Mouse (Mus musculus): ENCODE results near the gene Yipf6.
"Not testable (repeated sequence)": the region's sequence is repeated elsewhere in the genome, so short reads cannot be mapped to it uniquely, and the experiment has no call there.

Yipf6 gene

GRCm38 (mm10) chrX:98936101-98936500 is at the start of gene Yipf6:
Gene Yipf6, plus strand, starts transcription at chrX:98936316.
- DNase-seq (ENCODE audit: extremely low spot score): no peak

- no peak for DNase-seq (ENCODE audit: extremely low spot score)
Measured at GRCm38 (mm10) chrX:98890072-98890405, 46.1 kb upstream of the Yipf6 start.

- DNase-seq (ENCODE audit: extremely low spot score): peak; percentile 59
Measured at GRCm38 (mm10) chrX:98890406-98891116, 45.6 kb upstream of the Yipf6 start, which contains the start of gene Ophn1. Gene Ophn1, minus strand, starts transcription at chrX:98891025.

- no peak for DNase-seq (ENCODE audit: extremely low spot score)
Measured at GRCm38 (mm10) chrX:98898307-98898706, 37.8 kb upstream of the Yipf6 start.

- DNase-seq (ENCODE audit: extremely low spot score): no peak
Measured at GRCm38 (mm10) chrX:98904226-98904625, 31.9 kb upstream of the Yipf6 start.

- DNase-seq (ENCODE audit: extremely low spot score): no peak
Measured at GRCm38 (mm10) chrX:98908910-98909309, 27.2 kb upstream of the Yipf6 start.

- DNase-seq (ENCODE audit: extremely low spot score): peak; percentile 9
Measured at GRCm38 (mm10) chrX:98919423-98919822, 16.7 kb upstream of the Yipf6 start.

GRCm38 (mm10) chrX:98936707-98937554 is 815 bp downstream of the Yipf6 start:
- DNase-seq (ENCODE audit: extremely low spot score): peak; percentile 88

- DNase-seq (ENCODE audit: extremely low spot score): peak; percentile 89
Measured at GRCm38 (mm10) chrX:98937555-98938294, 1.6 kb downstream of the Yipf6 start.

GRCm38 (mm10) chrX:98953941-98954340 is 17.8 kb downstream of the Yipf6 start:
- peak; percentile 6 for DNase-seq (ENCODE audit: extremely low spot score)

GRCm38 (mm10) chrX:98958287-98958686 is 22.2 kb downstream of the Yipf6 start:
- DNase-seq (ENCODE audit: extremely low spot score): no peak

GRCm38 (mm10) chrX:98959050-98959449 is 22.9 kb downstream of the Yipf6 start:
- no peak for DNase-seq (ENCODE audit: extremely low spot score)

GRCm38 (mm10) chrX:98963742-98964141 is 27.6 kb downstream of the Yipf6 start:
- DNase-seq (ENCODE audit: extremely low spot score): no peak

- DNase-seq (ENCODE audit: extremely low spot score): no peak
Measured at GRCm38 (mm10) chrX:98964513-98964912, 28.4 kb downstream of the Yipf6 start.

GRCm38 (mm10) chrX:98986611-98987010 is 50.5 kb downstream of the Yipf6 start:
- not testable (repeated sequence) for DNase-seq (ENCODE audit: extremely low spot score)

- peak; percentile 47 for DNase-seq (ENCODE audit: extremely low spot score)
Measured at GRCm38 (mm10) chrX:98989574-98989973, 53.5 kb downstream of the Yipf6 start.

All from embryo, embryonic 9.5 days (tissue).